Mouse (Mus musculus): ENCODE measurements around the gene Gm20837.
"Not testable (repeated sequence)": the region's sequence is repeated elsewhere in the genome, so short reads cannot be mapped to it uniquely, and the experiment has no call there.

Gene Gm20837

GRCm38 (mm10) chrY:90400948-90401347, at the start of gene Gm20837:
Gene Gm20837 (plus strand): TSS chrY:90401248.
- ATAC-seq (ENCODE audit: insufficient number of reproducible peaks, low FRiP score, low TSS enrichment): not testable (repeated sequence)

Measured in cerebellum, adult (tissue).